Mouse (Mus musculus): ENCODE data around the gene Il17ra.

Gene Il17ra

DNA sequence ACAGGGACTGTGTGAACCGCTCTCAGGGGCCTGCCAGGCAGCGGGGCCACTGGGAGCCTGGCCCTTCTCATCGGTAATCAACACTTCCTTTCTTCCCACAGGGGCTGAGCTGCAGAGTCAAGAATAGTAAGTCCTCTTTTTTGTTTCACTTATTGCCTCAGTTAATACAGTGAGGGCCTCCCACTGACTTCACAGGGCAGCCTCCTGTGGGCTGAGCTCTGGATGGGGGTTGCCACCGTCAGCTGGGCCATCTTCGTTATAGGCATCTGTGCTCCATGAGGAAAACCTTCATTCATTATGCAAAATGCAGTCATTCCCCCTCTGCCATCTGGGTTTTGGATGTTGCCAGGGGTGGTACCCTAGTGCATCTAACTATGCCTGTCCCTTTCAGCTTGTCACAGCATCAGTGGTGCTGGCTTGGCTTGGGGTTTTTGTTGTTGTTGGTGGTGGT is 9.0 kb downstream of the Il17ra start:
- DNase-seq (ENCODE audit: low spot score): no peak

DNA sequence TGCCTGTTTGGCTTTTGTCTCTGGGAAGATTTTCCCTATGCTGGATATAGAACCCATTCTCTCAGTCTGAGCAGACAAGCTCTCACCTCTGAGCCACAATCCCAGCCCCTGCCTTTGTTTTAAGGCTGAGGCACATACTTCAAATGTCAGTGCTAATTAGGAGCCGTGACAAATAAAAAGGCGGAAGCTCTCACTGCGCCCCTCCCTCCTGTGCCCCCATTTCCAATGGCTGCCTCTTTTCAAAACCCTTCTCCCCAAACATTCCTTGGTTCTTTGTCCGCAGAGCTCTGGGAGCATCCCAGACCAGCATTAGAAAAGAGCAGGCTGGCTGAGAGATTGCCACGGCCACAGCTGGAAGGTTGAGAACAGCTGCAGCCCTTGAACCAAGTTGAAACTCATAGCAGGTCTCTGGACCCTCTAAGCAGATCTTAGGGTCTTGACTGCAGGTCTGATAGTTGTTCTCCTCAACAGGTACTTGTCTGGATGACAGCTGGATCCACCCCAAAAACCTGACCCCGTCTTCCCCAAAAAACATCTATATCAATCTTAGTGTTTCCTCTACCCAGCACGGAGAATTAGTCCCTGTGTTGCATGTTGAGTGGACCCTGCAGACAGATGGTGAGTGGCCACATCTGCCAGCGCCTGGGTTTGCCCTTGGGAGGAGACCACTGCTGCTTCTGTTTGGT is 9.6 kb downstream of the Il17ra start:
- no peak for DNase-seq (ENCODE audit: low spot score)

GRCm38 (mm10) chr6:120473427-120473826 is 10.4 kb downstream of the Il17ra start:
- no peak for DNase-seq (ENCODE audit: low spot score)

GRCm38 (mm10) chr6:120475288-120475687 is 12.2 kb downstream of the Il17ra start:
- no peak for DNase-seq (ENCODE audit: low spot score)

DNA sequence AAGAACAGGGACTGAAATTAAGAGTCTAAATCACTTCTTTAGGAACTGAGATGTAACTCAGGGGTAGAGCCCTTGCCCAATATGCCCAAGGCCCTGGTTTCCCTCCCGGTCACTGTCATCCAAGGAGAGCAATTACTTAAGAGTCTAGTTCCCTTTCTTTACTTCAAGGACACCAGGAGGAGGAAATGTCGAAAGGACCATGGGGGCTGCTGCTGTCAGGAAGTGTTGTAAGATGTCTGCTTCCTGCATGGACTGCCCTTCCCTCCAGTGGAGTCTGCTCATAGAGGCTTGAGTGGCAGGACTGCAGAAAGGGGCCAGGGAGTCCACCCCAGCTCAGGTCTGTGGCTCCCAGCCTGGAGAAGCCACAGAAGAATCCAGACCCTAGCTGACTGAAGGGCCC is 16.3 kb downstream of the Il17ra start:
- no peak for DNase-seq (ENCODE audit: low spot score)

DNA sequence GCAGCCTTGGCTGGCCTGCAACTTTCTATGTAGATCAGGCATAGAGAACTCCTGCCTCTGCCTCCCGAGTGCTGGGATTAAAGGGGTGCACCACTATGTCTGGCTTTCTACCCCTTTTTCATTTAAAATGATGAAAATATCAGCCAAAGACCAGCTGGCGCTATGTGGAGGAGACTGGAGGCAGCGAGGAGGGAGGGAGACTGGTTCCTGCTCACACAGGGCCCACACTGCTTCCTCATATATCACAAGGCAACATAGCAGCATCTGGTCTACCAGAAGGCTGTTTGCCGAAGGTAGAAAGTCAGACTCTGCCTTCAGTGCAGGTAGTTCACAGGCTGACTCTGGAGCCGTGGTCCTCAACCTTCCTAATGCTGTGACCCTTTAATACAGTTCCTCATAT is 17.3 kb downstream of the Il17ra start:
- no peak for DNase-seq (ENCODE audit: low spot score)

DNA sequence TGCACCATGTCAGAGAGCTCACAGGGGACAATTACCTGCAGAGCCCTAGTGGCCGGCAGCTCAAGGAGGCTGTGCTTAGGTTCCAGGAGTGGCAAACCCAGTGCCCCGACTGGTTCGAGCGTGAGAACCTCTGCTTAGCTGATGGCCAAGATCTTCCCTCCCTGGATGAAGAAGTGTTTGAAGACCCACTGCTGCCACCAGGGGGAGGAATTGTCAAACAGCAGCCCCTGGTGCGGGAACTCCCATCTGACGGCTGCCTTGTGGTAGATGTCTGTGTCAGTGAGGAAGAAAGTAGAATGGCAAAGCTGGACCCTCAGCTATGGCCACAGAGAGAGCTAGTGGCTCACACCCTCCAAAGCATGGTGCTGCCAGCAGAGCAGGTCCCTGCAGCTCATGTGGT is 18.5 kb downstream of the Il17ra start:
- DNase-seq (ENCODE audit: low spot score): peak; percentile 33

DNA sequence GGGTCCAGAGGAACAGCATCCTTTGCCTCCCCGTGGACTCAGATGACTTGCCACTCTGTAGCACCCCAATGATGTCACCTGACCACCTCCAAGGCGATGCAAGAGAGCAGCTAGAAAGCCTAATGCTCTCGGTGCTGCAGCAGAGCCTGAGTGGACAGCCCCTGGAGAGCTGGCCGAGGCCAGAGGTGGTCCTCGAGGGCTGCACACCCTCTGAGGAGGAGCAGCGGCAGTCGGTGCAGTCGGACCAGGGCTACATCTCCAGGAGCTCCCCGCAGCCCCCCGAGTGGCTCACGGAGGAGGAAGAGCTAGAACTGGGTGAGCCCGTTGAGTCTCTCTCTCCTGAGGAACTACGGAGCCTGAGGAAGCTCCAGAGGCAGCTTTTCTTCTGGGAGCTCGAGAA is 19.0 kb downstream of the Il17ra start:
- DNase-seq (ENCODE audit: low spot score): no peak

- DNase-seq (ENCODE audit: low spot score): peak; percentile 65
Measured at GRCm38 (mm10) chr6:120482756-120483155, 19.7 kb downstream of the Il17ra start.

DNA sequence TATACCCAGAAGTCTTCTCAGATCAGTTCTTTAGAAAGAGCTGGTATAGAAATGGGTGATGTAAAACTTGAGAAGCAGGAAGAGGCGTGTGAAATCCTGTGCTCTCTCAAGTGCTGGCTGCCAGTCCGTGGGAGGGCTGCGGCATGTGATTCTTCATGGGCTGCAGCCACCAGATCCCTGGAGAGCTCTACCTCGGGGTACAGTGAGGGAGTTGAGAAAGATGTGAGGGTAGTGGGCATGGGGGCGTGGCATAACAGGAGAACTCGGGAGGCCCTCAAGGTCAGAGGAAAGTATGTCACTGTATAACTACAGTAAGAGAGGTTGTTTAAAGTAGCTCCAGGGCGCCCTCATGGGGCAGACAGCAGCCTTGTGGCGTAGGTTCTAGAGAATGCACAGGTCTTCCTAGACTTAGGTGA is 20.2 kb downstream of the Il17ra start:
- peak; percentile 60 for DNase-seq (ENCODE audit: low spot score)

DNA sequence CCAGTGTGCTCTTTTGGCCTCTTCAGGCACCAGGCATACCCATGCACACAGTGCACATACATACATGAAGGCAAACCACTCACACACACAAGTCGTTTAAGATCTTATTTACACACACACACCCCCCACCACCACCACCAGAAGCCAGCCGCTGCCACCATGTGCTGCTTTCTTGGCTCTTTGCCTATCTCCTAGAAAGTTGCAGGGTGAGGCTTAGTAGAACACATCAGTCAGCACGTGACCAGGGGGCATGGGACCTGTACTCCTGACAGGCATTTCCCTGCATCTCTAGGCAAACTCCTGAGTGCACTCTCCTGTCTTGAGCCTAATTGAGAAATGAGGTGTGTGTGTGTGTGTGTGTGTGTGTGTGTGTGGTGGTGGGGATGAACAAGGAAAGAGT is 22.0 kb downstream of the Il17ra start:
- DNase-seq (ENCODE audit: low spot score): no peak

DNA sequence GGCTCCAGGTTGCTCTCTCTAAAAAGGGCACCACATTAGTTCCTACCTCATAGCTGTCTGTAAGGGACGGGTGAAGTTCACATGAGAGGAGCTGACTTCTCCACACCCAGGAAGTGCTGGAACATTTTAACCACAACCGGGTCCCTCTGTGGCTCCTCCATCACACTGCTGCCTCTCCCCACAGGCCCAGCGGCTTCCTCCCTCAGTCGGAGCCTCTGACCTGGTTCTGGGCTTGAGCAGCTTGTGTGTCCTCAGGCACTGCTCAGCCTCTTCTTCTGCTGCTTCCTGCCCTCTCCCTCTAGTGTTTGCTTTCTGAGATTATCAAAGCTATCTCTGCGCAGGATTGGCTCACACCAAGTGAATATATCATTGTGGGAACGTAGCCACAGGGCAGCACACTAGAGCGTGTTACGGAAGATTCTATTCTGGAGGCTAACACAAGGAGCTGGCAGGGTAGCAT is 23.0 kb downstream of the Il17ra start:
- DNase-seq (ENCODE audit: low spot score): peak; percentile 38

DNA sequence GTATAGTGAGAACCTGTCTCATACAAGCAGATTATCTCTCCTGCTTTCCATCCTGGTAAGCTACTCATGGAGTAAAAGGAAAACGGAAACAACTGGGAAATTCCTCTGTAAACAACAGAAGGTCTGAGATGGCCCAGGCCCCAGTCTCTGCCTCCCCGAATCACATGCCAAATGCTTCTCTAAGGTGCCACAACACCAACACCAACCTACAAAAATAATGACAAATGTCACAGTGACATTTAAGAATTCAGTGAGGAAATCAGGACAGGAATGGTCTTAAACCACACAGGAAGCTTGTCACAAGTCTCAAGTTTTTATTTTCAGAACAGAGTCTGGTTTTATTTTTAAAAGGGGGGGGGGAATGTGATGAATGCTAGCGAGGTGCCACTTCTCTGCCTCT is 25.6 kb downstream of the Il17ra start:
- no peak for DNase-seq (ENCODE audit: low spot score)

DNA sequence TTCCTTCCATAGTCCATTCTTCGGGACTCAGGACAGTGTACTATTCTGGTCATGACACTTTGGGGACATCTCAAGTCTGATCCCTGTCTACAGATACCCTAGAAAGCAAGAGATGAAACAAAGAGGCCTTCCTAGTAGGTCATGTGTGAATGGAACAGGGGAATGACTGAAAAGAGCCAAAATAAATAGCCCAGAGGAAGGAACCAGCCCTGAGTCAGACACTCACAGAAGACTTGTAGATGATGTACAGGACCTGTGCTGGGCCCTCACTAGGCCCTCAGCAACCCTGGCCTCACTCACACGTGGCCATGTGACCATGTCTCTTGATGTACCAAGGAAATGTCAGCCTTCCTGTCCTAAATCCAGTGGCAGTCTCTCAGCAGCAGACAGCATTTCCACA is 26.4 kb downstream of the Il17ra start:
- DNase-seq (ENCODE audit: low spot score): no peak

DNA sequence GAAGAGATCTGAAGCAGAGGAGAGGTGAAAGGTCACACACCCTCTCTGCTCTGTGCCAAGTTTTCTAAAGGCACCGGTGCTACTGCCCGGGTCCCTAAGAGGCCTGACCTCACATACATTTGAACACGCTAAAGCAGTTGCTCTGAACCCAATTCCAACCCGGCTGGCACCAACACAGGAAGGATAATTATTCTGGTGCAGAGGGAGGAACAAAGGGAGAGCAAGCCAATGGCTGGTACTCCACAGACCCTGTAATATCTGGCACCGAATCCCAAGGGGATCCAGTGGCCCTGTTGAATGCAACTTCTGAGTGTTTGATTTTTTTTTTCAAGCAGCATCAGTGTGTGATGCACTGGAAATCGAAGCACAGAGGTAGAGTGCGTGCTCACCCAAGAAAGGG is 28.0 kb downstream of the Il17ra start:
- no peak for DNase-seq (ENCODE audit: low spot score)

- no peak for DNase-seq (ENCODE audit: low spot score)
Measured at GRCm38 (mm10) chr6:120491862-120492498, 28.9 kb downstream of the Il17ra start.

- no peak for DNase-seq (ENCODE audit: low spot score)
Measured at GRCm38 (mm10) chr6:120492499-120493373, 29.7 kb downstream of the Il17ra start.

DNA sequence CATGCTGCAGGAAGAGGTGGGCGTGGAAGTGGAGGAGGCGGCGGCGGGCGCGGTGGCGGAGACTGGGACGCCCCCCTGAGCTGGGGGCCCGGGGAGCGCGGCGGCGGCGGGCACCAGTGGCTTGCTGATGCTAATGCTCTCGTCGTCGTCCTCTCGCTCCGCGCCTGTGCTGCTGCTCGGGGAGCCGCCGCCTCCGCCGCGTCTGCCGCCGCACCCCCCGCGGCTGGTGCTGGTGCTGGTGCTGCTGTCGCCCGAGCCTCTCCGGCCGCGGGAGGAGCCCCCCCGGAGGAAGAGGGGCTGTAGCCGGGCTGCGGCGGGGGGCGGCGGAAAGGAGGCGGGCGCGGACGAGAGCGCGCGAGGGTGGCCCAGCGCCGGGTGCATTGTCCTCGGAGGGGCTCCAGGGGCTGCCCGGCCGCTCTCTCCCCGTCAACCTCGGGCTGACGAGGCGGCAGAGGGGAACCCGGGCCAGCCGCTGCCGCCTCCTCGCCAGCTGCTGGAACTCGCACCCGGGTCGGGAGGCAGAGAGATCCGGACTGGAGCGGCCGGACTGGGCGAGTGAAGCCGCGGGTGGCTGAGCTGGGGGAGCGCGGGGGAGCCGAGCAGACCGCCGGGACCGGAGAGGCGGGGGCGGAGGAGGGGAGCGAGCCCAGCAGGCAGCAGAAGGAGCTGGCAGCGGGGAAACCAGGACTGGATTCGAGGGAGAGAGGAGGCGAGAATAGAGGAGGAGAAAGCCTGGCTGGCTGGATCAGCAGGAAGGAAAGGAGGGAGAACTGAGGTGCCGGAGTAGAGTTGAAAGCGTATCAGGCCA is 30.5 kb downstream of the Il17ra start, which contains the start of gene Tmem121b:
Gene Tmem121b, minus strand, starts transcription at position 434 of the 808 bp plus-strand sequence.
- no peak for DNase-seq (ENCODE audit: low spot score)

DNA sequence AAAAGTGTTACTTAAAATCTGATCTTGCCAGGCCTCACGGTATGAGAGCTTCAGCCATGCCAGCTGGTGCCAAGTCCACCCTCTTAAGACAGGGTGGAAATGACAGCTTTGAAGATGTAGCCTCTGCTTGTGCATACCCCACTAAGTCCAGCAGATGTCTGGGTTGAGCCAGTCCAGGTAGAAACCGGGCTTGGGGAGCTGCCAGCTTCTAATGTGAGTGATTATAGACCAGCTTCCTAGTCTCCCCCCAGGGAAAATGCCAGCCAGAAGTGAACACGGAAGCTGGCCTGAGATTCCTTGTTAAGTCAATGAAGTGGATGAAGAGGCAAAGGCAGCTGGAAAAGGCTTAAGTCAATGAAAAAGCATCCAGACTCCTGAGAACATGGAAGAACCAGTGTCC is 33.5 kb downstream of the Il17ra start:
- no peak for DNase-seq (ENCODE audit: low spot score)

- DNase-seq (ENCODE audit: low spot score): no peak
Measured at GRCm38 (mm10) chr6:120504051-120504450, 41.0 kb downstream of the Il17ra start.

- DNase-seq (ENCODE audit: low spot score): no peak
Measured at GRCm38 (mm10) chr6:120505531-120505930, 42.5 kb downstream of the Il17ra start.

GRCm38 (mm10) chr6:120508645-120509044 is 45.6 kb downstream of the Il17ra start:
- DNase-seq (ENCODE audit: low spot score): no peak
